Mouse (Mus musculus) embryonic facial prominence, embryonic 13.5 days (tissue): ENCODE measurements at regions not wholly inside any gene's neighbourhood (a gene's known extent, or its start where the extent isn't known, plus 50 kb on each side); places are given as distances from the start of the nearest gene placed in this dataset.
A peak's percentile ranks its signal among the peaks of the same experiment; 100 is the strongest.

Source experiments
- ATAC-seq: fragments of 200-750 bp; cut with Nextera tagmentation; 2 replicates; pipeline ENCODE4 v1.8.0; 2017; ENCODE audit warnings: low read depth; ENCODE audit not compliant: insufficient number of reproducible peaks, insufficient read depth, low FRiP score, low TSS enrichment
- H3K27ac ChIP-seq: fragments of 300-500 bp; sonication (generic); 2 replicates; pipeline ENCODE4 v1.5.1; 2015; ENCODE audit warnings: moderate library complexity, mild to moderate bottlenecking, inconsistent platforms
- H3K27me3 ChIP-seq: fragments of 300-500 bp; sonication (generic); 2 replicates; pipeline ENCODE4 v1.6.1; 2015; ENCODE audit warnings: mild to moderate bottlenecking, inconsistent platforms
- H3K36me3 ChIP-seq: fragments of 300-500 bp; sonication (generic); 2 replicates; pipeline ENCODE4 v1.6.1; 2015; ENCODE audit warnings: mild to moderate bottlenecking, inconsistent platforms
- H3K4me1 ChIP-seq: fragments of 300-500 bp; sonication (generic); 2 replicates; pipeline ENCODE4 v1.6.1; 2015; ENCODE audit warnings: inconsistent platforms
- H3K4me2 ChIP-seq: fragments of 300-500 bp; sonication (generic); 2 replicates; pipeline ENCODE4 v1.6.1; 2015; ENCODE audit warnings: moderate library complexity, mild to moderate bottlenecking, inconsistent platforms
- H3K4me3 ChIP-seq: fragments of 300-500 bp; sonication (generic); 2 replicates; pipeline ENCODE4 v1.5.1; 2015; ENCODE audit warnings: mild to moderate bottlenecking, inconsistent platforms
- H3K9ac ChIP-seq: fragments of 300-500 bp; sonication (generic); 2 replicates; pipeline ENCODE4 v1.6.1; 2015; ENCODE audit warnings: mild to moderate bottlenecking, inconsistent platforms
- H3K9me3 ChIP-seq: fragments of 300-500 bp; sonication (generic); 2 replicates; pipeline ENCODE4 v1.6.1; 2016; ENCODE audit warnings: inconsistent platforms
- WGBS: fragments of 180-500 bp; shearing (Covaris S2); methylation state at CpG from one replicate; pipeline ENCODE4 v1.1.7; 2015; ENCODE audit warnings: mixed read lengths; 5-methylcytosine and 5-hydroxymethylcytosine counted together

DNA sequence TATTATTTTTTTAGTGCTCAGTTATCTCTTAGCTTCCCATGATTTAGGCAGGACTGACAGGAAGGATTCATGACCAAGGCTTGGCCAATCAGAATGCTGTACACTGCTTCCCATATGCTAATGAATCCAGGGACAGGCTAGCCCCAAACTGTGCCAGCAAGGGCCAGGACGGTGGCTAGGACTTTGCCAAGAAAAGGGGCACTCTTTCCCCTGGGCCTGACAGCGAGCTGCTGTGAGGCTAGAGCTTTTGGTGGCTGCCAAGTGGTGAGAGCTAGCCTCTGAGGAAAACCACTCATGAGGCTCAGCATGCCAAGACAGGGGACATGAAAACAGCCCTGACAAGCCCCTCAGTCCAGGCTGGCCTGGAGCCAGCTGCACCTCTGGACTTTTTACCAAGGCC, 69.0 kb upstream of the Unc5a start:
- ATAC-seq: no peak
- WGBS: 49% methylated on average over 2 of the region's 2 CpGs
- no peaks in the 10 kb centered on the region for H3K36me3 ChIP-seq

DNA sequence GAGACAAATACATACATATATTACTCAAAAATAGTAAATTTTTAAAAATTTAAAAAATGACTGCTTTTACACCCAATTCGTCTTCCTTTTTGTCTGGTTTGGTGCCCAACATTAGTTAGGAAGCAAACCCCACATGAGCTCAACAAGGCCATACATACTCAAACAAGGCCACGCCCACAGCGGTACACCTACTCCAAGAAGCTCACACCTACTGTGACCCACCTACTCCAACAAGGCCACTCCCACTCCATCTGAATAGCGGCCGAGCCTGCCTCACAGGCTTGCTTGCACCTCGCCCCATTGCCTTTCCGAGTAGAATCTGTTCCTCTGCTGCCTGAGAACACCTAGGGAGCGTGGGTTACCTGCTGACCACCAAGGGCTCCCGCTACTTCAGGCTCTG, 66.4 kb upstream of the Unc5a start:
- Histone ChIP-seq H3K27ac (no peak overlapping the region), H3K4me3 (no peak overlapping the region), H3K36me3 (no peaks in the 10 kb centered on the region), H3K27me3 (peaks cover 26% of the 10 kb centered on the region), H3K9ac (no peak overlapping the region), H3K4me2 (no peak overlapping the region), H3K9me3 (no peaks in the 10 kb centered on the region), H3K4me1 (peaks cover 16% of the 10 kb centered on the region)
- no peak for ATAC-seq
- WGBS: 61% methylated on average over 9 of the region's 9 CpGs

More for the DNA sequence above, 69.0 kb upstream of the Unc5a start:
- no peak overlapping the region for H3K4me3 ChIP-seq
- H3K4me1 ChIP-seq: peaks cover 10% of the 10 kb centered on the region
- no peak overlapping the region for H3K4me2 ChIP-seq
- H3K27me3 ChIP-seq: peaks cover 27% of the 10 kb centered on the region
- no peaks in the 10 kb centered on the region for H3K9me3 ChIP-seq
- H3K9ac ChIP-seq: no peak overlapping the region
- H3K27ac ChIP-seq: no peak overlapping the region

DNA sequence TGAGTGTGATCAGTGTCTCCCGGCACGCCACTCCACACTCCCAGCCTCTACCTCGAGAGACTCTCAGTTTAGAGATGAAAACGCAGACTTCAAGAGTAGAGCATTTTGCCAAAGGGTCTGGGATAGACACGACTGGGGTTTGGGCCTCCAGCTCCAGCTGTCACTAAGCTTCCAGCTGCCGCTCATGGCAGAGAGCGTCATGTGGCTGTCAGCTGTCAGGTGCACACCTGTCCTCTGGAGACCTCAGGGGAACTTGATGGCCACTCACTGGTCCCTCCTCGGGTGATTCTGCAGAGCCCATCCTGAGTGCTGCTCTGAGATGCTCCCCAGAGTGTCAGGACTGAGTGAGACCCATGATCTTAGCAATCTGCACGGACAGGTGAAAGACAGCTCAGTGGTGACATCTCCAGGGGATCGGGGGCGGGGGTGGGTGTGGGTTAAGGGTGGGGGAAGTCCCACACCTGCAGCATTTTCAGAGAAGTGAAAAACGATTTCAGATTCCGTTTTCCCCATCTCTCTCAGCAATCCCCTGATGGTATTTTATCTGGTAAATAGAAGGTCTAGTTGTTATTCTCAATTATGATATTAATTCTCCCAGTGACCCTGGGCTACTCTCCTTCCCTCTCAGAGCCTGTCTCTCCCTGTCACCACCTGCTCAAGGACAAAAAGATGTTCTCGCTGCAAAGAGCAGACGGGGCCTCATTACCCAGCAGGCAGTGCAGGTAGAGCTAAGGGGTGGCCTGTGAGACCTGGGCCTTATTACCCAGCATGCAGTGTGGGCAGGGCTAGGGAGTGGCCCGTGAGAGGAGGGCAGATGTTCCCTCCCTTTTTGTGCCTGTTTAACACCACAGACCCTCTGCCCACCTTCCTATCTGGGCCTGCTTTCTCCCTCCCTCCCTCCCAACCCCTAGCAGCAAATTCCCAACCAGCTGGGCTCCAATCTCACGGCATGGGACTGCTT, 65.2 kb upstream of the Unc5a start:
- Histone ChIP-seq H3K27me3 (peaks cover 29% of the 10 kb centered on the region), H3K4me3 (no peak overlapping the region), H3K9me3 (no peaks in the 10 kb centered on the region), H3K36me3 (no peaks in the 10 kb centered on the region), H3K4me2 (0 out of 2 replicates have a peak overlapping the region, but pooled peaks have one; percentile 9), H3K9ac (no peak overlapping the region), H3K4me1 (peaks cover 17% of the 10 kb centered on the region), H3K27ac (no peak overlapping the region)
- ATAC-seq: no peak; the same call in 1 of the 2 replicates
- WGBS: 48% methylated on average over 17 of the region's 17 CpGs

DNA sequence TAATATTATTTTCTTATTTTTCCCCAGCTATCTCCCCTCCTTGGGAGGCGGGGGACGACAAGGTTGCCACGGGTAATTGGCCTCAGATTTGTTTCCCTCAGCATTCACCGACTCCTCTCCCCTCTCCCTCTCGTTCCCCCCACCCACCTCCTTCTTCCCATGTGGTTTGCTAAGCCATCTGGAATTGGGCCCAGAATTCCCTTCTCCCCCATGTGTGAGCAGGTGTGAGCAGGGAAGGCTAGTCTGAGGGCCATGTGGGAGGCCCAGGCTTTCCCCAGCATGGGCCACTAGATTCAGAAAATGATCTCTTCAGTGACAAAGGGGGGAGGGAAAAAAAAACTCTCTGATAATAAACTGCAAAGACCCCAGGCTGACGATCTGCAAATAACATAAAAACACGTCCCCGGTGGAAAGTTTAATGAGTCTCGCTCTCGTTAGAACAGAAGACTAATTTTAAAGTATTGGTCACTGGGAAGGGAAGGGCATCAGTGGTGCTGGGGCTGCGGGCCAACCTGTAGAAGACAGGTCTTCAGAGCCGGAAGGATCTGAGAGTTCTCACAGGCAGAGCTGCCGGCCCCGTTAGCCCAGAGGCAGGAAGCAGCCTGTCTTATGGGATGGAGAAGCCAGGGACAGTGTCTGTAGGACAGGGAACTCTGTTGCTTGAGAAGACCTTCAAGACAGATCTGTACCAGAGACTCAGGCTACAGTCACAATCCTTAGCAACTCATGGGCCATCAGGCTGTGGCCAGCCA, 64.3 kb upstream of the Unc5a start:
- peaks cover 25% of the 10 kb centered on the region for H3K27me3 ChIP-seq
- H3K27ac ChIP-seq: no peak overlapping the region
- H3K9me3 ChIP-seq: no peaks in the 10 kb centered on the region
- H3K4me1 ChIP-seq: peaks cover 17% of the 10 kb centered on the region
- 43% methylated on average over 14 of the region's 14 CpGs for WGBS
- no peak overlapping the region for H3K4me3 ChIP-seq
- 0 out of 2 replicates have a peak overlapping the region, but pooled peaks have one; percentile 9 for H3K4me2 ChIP-seq
- no peak overlapping the region for H3K9ac ChIP-seq
- no peak for ATAC-seq
- no peaks in the 10 kb centered on the region for H3K36me3 ChIP-seq

DNA sequence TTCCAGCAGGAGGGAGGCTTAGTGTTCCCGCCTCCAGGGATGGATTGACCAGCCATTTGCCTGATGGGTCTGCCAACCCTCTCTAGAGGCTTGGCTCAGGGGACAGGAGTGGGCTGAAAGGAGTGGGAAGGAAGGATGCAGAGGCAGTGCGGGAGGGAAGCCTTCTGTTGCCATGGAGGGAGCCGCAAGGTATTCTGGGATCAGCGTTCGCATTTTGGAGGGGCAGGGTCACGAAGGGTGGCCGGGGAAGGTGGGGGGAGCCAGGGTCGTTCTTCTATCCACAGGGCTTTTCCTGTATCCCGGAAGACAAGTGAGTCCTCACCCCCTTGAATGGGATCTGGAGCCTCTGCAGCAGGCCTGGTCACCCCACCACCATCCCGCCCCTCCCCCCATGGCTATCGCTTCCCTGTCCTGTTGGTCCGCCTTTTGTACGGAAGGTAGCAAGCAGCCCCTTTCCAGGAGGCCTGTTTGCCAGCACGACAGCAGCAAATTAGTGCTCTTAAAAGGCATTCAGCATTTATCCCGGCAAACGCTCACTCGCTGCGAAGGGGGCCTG, 61.8 kb upstream of the Unc5a start:
- Histone ChIP-seq H3K9ac (peak overlapping the region; percentile 52; the same call in 1 of the 2 replicates), H3K9me3 (no peaks in the 10 kb centered on the region), H3K27me3 (peaks cover 25% of the 10 kb centered on the region), H3K4me2 (peak overlapping the region; percentile 54), H3K4me1 (peaks cover 19% of the 10 kb centered on the region), H3K36me3 (no peaks in the 10 kb centered on the region), H3K4me3 (peak overlapping the region; percentile 31), H3K27ac (no peak overlapping the region)
- no peak for ATAC-seq
- WGBS: 10% methylated on average over 18 of the region's 18 CpGs

DNA sequence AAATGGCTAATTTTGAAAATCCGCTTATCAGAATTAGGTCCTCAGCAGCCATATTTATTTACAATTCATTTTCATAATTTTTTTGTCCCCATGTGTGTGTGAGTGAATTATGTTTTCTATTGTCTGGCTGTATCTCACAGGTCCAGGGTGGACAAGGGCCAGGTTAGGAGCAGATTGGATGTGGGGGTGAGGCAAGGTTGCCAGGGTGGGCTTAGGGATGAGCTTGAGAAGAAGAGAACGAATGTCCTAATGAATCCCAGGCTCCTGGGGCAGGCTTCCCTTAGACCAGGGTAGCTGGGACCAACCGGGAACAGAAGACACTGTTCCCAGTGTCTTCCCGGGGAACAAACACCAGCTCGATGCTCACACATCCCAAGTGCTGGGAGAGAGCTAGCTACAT, 61.2 kb upstream of the Unc5a start:
- WGBS: 41% methylated on average over 5 of the region's 5 CpGs
- H3K9ac ChIP-seq: peak overlapping the region; percentile 52; the same call in 1 of the 2 replicates
- H3K27me3 ChIP-seq: peaks cover 25% of the 10 kb centered on the region
- peak overlapping the region; percentile 54 for H3K4me2 ChIP-seq
- H3K4me3 ChIP-seq: no peak overlapping the region
- H3K27ac ChIP-seq: no peak overlapping the region
- H3K4me1 ChIP-seq: peaks cover 22% of the 10 kb centered on the region
- no peak for ATAC-seq
- H3K9me3 ChIP-seq: no peaks in the 10 kb centered on the region
- H3K36me3 ChIP-seq: no peaks in the 10 kb centered on the region

DNA sequence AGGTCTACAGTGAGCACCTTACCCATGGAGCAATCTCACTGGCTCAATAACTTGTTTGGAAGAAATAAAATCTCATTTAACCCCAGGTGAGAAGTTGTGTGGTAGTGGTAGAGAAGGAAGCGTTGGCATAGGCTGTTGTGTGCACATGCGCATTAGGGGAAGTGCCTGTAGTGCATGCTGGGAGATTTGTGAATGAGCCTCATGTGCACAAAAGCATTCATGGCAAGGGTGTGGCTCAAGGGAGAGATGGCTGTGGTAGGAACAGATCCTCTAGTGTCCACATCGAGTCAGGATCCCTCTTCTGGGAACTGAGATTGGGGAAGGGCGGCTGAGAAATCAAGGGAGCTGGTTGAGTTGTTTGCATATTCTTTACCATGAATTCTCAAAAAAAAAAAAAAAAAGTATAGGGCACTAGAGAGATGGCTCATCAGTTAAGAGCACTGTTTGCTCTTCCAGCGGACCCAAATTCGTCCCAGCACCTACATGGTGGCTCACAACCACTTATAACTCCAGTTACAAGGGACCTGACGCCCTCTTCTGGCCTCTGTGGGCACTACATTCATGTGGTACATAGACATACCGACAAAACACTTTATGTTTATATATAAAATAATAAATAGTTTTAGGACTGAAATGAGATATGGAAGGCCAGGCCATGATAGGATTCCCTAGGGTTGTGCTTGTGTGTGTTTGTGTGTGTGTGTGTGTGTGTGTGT, 59.4 kb upstream of the Unc5a start:
- no peak overlapping the region for H3K27ac ChIP-seq
- H3K4me2 ChIP-seq: no peak overlapping the region
- peaks cover 25% of the 10 kb centered on the region for H3K27me3 ChIP-seq
- no peak overlapping the region for H3K4me3 ChIP-seq
- WGBS: 76% methylated on average over 8 of the region's 8 CpGs
- H3K9me3 ChIP-seq: no peaks in the 10 kb centered on the region
- H3K36me3 ChIP-seq: no peaks in the 10 kb centered on the region
- no peak overlapping the region for H3K9ac ChIP-seq
- H3K4me1 ChIP-seq: peaks cover 15% of the 10 kb centered on the region
- ATAC-seq: no peak

DNA sequence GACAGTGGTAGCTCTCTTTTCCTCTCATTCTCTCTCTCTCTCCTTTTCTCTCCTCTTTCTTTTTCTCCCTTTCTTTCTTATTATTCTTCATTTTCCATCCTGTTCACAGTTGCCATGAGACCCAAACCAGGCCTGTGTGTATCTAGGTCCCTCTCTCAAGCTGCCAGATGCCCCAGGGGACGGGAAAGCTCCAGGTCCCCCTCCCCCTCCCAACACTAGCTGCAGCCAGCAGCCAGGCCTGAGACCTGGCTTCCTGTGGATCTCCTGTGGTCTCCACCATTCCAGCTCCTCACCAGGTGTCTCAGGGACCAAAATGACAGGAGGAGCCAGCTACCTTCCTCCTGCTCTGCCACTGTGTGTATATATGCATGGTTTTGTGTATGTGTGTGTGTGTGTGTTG, 56.6 kb upstream of the Unc5a start:
- 17% methylated on average over 1 of the region's 1 CpGs for WGBS
- no peak overlapping the region for H3K4me3 ChIP-seq

DNA sequence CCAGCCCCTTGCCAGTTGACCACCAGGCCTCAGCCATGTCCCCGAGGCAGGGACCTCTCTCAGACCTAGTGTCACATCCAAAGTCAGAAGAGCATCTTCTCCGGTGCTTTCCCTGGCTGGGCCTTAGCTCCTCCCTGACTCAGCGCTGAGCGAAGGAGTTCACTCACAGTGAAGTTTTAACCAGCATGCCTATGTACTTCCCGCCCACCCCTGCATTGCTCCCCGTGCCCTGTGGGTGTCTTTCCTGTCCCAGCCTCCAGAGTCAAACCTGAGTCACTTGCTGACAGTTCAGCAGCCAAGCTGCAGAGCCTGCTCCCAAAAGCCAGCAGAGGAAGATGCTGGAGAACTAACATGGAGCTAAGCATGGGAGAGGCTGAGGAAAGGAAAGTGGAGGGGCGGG, 55.6 kb upstream of the Unc5a start:
- no peak for ATAC-seq
- no peaks in the 10 kb centered on the region for H3K36me3 ChIP-seq
- H3K4me1 ChIP-seq: peaks cover 8% of the 10 kb centered on the region; the same call in 1 of the 2 replicates
- H3K4me2 ChIP-seq: no peak overlapping the region
- no peak overlapping the region for H3K4me3 ChIP-seq
- 37% methylated on average over 7 of the region's 7 CpGs for WGBS
- no peak overlapping the region for H3K9ac ChIP-seq
- H3K27ac ChIP-seq: no peak overlapping the region
- no peaks in the 10 kb centered on the region for H3K9me3 ChIP-seq
- H3K27me3 ChIP-seq: no peaks in the 10 kb centered on the region

More for the DNA sequence above, 56.6 kb upstream of the Unc5a start:
- Histone ChIP-seq H3K4me1 (peaks cover 10% of the 10 kb centered on the region), H3K9ac (no peak overlapping the region), H3K36me3 (no peaks in the 10 kb centered on the region), H3K27ac (no peak overlapping the region), H3K9me3 (no peaks in the 10 kb centered on the region), H3K4me2 (no peak overlapping the region), H3K27me3 (peaks cover 7% of the 10 kb centered on the region)
- ATAC-seq: no peak

DNA sequence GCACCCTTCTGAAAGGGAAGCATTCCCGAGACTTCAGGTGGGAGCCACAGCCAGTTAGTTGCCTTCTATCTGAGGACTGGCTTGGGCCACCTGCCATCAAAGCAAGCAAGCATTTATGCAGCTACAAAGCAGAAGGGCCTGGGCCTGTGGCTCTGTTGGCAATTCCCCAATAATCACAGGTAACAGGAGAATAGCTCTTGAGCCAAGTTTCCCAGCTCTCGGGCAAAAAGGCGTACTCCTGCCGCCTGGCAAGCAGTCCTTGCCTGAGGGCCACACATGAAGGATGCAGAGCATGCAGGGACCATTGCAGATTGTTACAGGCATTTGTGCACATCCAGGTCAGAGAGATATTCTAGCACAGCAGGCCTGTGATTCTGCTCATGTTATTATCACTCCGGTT, 53.2 kb upstream of the Unc5a start:
- 63% methylated on average over 5 of the region's 5 CpGs for WGBS
- H3K9ac ChIP-seq: no peak overlapping the region
- peaks cover 8% of the 10 kb centered on the region; the same call in 1 of the 2 replicates for H3K4me1 ChIP-seq
- no peaks in the 10 kb centered on the region for H3K36me3 ChIP-seq
- H3K27me3 ChIP-seq: no peaks in the 10 kb centered on the region
- no peak overlapping the region for H3K4me3 ChIP-seq
- H3K9me3 ChIP-seq: no peaks in the 10 kb centered on the region
- no peak overlapping the region for H3K27ac ChIP-seq
- ATAC-seq: no peak
- no peak overlapping the region for H3K4me2 ChIP-seq
